Mouse (Mus musculus) cortical plate, adult 2 months (tissue): Measurements from ENCODE around the gene Cask. TPM values are rescaled to one million over a fixed set of nuclear protein-coding genes. Genes with fewer than 3 reads are reported as not detected.
"Not testable (repeated sequence)": the region's sequence is repeated elsewhere in the genome, so short reads cannot be mapped to it uniquely, and the experiment has no call there.

ENCODE experiments used
- H3K27ac ChIP-seq: fragments of 200-500 bp; 2 replicates; pipeline ENCODE4 v1.5.1; 2012; ENCODE audit warnings: low read length, control low read depth, inconsistent platforms; ENCODE audit not compliant: insufficient read depth
- H3K4me1 ChIP-seq: fragments of 200-500 bp; 2 replicates; pipeline ENCODE4 v1.6.1; 2011; ENCODE audit warnings: low read length; ENCODE audit not compliant: control insufficient read depth, insufficient read depth
- H3K4me3 ChIP-seq: fragments of 200-500 bp; 2 replicates; pipeline ENCODE4 v1.5.1; 2011; ENCODE audit warnings: mild to moderate bottlenecking, low read length, control low read depth; ENCODE audit not compliant: insufficient read depth
- CTCF ChIP-seq: fragments of 200-500 bp; IDR thresholded peaks from 2 replicates; pipeline ENCODE4 v1.5.1; 2011; ENCODE audit warnings: mild to moderate bottlenecking, control low read depth, low read length; ENCODE audit not compliant: insufficient read depth; ENCODE audit errors: extremely low read depth
- POLR2A ChIP-seq: fragments of 200-500 bp; IDR thresholded peaks from 2 replicates; pipeline ENCODE4 v1.6.1; 2011; ENCODE audit warnings: mild to moderate bottlenecking, low read length, control low read depth; ENCODE audit not compliant: insufficient read depth; ENCODE audit errors: extremely low read depth
- polyA plus RNA-seq: library from polyadenylated mRNA; depleted of rRNA; stranded (reverse); fragments of >200 nt; gene quantifications from 2 replicates; pipeline ENCODE4 v1.2.3, GENCODE M21; 2012

Cask gene
- polyA plus RNA-seq, 1 experiment, result 32.6 TPM

DNA sequence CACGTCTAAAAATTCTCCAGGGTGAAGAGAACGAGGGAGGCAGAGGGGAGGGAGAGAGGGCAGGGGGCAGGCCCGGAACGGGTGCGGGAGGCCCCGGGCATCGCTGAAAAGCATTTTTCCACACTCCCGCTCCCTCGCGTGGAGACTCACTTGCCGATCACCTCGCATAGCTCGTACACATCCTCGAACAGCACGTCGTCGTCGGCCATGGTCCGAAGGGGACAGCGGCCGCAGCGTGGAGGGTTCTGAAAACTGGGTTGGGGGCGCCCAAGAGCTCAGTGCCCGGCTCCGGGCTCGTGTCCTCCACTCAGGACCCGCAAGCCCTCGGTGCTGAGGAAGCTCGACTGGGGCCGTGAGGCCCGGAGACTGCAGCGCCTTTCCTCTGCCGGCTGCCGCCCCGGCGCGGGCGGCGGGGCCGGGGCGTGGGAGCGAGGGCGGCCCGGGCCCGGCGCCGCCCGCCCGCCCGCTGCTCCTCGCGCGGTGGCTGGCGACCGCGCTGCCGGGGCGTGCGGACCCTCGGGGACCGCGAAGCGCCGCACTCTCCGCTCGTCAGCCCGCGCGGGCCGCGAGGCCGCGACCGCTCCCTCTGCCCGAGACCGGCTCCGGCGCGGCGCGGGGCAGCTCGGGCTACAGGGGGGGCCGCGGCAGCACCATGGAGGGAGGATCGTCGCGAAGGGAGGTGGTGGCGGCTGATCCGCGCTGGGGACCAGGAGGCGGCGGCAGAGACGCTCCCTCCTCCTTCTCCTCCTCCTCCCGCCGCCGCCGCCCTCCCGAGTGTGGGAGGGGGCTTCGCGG, 5.1 kb downstream of the Cask start:
- Histone ChIP-seq H3K4me1 (no peaks in the 10 kb centered on the region), H3K27ac (peak overlapping the region; percentile 92), H3K4me3 (peak overlapping the region; percentile 100)
- TF ChIP-seq CTCF (no peak), POLR2A (no peak)

DNA sequence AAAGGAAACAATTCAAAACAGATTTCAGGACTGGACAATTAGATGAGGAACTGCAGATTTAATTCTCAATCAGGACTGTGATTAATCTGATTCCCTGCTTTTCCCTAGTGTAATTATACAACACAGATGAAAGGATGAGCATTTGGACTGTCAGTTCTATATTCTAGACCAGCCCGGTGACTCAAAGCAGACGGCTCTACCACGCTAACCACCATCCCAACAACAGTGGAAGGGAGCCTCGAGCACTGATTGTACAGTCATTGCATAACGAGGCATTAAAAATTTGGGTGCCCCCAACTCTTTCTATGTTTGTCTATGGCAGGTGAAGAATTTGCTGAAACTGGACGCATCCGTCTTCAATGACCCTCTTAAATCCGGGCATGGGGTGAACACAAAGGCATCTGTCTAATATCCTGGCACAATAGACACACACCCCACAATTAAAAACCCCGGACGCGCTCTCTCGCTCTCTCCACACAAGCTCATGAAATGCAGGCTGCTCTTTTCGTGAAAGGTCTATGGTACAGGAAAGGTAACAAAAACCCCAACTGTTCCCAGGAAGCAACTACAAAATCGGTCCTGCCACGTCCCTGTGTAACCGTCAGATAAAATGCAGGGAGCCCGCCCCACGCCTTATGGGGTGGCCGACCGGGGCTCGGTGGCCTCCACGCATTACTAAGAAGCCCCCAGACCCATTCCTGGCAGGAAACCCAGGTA, 5.9 kb downstream of the Cask start:
- peak overlapping the region; percentile 100 for H3K4me3 ChIP-seq
- peak overlapping the region; percentile 89 for H3K27ac ChIP-seq
- TF ChIP-seq POLR2A (no peak), CTCF (no peak)
- H3K4me1 ChIP-seq, result no peaks in the 10 kb centered on the region

DNA sequence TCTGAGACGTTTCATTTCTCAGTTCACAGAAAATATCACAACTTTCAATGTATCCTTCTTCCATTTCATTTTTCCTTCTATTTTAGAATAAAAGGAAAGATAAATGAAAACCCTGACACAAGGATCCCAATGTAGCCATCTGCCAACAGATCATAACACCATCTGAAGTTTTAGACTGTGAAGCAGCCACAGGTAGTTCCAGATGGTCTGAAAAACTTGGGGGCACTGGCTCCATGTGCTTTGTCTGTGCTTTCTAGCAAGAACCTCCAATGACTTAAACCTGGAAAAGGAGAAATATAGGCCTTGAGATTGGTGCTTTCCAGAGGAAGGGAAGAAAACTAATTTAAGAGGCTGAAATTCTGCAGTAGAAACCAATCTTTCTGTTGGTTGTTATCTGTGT, 28.4 kb downstream of the Cask start:
- no peaks in the 10 kb centered on the region for H3K4me1 ChIP-seq

DNA sequence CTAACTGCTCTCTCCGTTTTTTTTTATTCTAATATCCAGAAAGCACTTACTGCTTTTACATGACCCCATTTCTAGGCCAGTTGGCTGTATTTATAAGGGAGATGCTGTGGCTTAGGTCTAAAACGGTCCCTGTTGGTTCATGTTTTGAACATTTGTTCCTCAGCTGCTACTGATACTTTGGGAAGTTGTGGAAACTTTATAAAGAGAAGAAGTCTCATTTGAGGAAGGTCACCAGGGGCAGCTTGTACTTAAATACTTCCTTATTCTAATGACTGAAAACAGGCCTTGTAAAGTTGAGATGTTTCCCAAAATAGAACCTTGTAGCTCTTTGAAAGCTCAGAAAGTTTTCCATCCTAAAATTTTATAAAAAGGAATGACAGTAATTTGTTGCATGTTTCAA, 52.4 kb downstream of the Cask start:
- Histone ChIP-seq H3K4me3 (no peak overlapping the region), H3K4me1 (no peaks in the 10 kb centered on the region), H3K27ac (no peak overlapping the region)
- TF ChIP-seq CTCF, result no peak
- no peak for TF ChIP-seq POLR2A

More for the DNA sequence above, 28.4 kb downstream of the Cask start:
- TF ChIP-seq CTCF (no peak), POLR2A (no peak)
- Histone ChIP-seq H3K4me3 (no peak overlapping the region), H3K27ac (no peak overlapping the region)

DNA sequence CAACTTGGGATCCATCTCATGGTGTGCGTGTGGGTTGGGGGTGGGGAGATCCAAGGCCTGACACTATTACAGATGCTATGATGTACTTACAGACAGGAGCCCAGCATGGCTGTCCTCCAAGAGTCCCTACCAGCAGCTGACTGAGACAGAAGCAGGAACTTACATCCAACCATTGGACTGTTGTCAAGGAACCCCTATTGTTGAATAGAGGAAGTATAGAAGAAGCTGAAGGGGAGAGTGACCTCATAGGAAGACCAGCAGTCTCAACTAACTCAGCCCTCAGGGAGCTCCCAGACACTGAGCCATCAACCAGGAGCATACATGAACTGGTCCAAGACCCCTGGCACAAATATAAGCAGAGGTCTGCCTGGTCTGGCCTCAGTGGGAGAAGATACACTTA, 85.5 kb downstream of the Cask start:
- H3K4me3 ChIP-seq, result no peak overlapping the region
- H3K4me1 ChIP-seq, result no peaks in the 10 kb centered on the region
- TF ChIP-seq POLR2A, result no peak
- no peak for TF ChIP-seq CTCF
- H3K27ac ChIP-seq, result no peak overlapping the region

DNA sequence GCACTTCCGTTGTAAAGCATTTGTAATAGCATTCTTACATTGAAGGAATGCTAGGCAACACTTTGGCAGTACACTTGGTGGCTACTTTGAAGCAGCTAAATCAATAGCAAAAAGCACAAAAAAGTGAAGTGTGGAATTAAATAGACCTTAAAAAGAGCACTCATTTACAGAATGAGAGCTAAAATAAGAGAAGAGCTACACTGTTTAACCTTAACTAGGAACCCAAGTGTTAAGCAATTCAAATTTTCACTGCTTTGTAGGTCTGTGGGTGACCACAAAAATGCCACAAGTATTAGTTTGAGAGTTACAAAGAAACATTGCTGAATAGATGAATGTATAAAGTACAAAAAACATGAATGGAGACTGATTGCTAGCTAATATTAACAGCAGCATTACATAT, 86.1 kb downstream of the Cask start:
- Histone ChIP-seq H3K27ac (no peak overlapping the region), H3K4me1 (no peaks in the 10 kb centered on the region), H3K4me3 (no peak overlapping the region)
- no peak for TF ChIP-seq CTCF

DNA sequence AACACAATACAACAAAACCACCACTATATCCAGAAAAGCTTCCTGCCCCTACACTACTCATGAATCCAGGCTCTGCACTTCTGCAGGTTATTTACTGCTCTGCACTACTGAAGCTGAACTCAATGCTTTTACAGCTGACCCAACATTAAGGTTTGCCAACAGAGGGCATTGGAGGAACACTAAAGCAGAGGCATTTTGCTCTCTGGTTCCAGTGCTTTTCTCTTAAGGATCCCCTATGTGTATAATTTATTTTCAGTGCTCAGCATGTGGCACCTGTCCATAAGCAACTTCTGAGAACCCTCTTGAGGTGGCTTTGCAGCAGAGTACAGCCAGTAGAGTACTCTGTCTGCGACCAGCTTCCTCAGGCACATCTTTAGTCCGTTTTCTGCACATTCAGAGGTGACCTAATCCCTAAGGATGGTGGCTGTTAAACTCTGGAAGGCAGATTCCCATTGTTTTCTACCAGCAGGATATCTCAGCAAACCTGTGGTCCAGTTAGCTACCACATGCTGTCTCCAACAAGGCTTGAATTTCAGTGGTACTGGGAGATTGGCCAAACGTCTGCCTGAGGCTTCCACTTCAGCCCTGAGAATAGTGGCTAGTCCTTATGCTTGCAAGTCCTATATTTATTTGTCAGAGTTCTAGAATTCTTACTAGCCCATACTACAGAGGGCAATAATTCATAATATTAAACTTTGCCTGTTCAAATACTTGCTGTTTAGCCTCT, 93.7 kb downstream of the Cask start:
- Histone ChIP-seq H3K27ac (no peak overlapping the region; the same call in 1 of the 2 replicates), H3K4me3 (no peak overlapping the region), H3K4me1 (peaks cover 3% of the 10 kb centered on the region)
- TF ChIP-seq POLR2A (no peak), CTCF (no peak)

DNA sequence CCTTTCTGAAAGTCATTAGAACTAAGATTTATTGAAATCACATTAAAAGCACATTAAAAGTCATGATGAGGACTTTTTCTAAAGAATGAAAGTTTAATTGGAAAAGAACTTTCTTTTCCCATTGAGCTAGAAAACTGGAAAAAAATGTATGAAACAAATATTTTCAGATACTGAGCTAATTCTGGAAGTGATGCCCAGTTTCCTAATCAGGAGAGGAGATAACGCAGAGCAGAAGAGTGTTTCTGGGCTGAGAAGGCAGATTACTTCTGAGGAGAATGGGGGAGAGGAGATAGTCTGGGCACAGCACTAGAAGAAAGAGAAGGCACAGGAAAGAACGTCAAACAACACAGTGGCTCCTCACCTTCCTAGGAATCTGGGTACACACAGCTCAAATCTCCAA, 110.1 kb downstream of the Cask start:
- H3K4me1 ChIP-seq, result no peaks in the 10 kb centered on the region
- H3K4me3 ChIP-seq, result no peak overlapping the region
- H3K27ac ChIP-seq, result no peak overlapping the region
- TF ChIP-seq CTCF (no peak), POLR2A (no peak)

DNA sequence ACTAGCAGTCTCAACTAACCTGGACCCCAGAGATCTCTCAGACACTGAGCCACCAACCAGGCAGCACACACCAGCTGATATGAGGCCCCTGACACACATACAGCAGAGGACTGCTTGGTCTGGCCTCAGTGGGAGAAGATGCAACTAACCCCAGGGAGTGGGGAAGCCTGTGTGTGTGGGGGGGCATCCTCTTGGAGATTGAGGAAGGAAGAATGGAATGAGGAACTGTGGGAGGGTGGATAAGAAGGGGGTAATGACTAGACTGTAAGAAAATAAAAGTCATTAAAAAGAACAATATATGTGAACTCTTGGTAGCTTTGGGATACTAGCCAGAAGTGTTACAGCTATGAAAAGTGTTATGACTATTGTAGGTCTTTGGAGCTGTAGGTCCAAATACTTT, 120.4 kb downstream of the Cask start:
- H3K27ac ChIP-seq, H3K4me1 ChIP-seq, H3K4me3 ChIP-seq: not testable (repeated sequence)

DNA sequence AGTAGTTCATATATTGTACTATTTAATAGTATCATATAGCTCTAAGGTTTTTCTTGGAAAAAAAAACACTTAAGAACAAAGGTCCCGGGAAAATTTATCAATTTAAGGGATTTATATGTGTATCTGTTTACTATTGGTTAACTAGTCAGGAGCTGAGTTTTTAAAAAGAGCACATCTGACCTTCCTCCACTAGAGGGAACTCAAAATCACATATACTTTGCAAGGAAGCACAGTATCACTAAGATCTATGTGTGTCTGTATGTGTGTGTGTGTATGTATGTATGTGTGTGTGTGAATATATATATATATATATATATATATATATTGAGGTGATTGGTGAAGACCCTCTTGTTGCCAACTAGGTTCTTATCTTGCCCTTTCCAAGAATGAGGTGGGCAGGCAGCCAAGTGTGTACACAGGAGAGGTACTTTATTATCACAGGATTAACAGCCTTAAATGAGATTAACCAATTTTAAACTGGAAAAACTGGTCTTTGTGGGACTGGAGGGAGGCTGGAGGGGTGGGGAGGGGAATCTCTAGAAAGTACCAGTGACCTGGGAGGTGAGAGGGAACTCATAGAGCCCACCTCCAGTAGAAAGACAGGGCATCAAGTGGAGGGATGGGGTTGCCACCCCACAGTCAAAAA, 121.2 kb downstream of the Cask start:
- Histone ChIP-seq H3K4me3 (no peak overlapping the region), H3K27ac (no peak overlapping the region), H3K4me1 (no peaks in the 10 kb centered on the region)
- TF ChIP-seq CTCF, result no peak
